Mouse (Mus musculus): ENCODE data around the gene Lhfpl3.

Gene Lhfpl3

GRCm38 (mm10) chr5:23140183-23140921 lies 394.5 kb downstream of the Lhfpl3 start:
- DNase-seq (ENCODE audit: low read depth, low spot score), result no peak

GRCm38 (mm10) chr5:23153210-23153609 lies 407.4 kb downstream of the Lhfpl3 start:
- DNase-seq (ENCODE audit: low read depth, low spot score), result no peak

GRCm38 (mm10) chr5:23154439-23154838 lies 408.6 kb downstream of the Lhfpl3 start:
- DNase-seq (ENCODE audit: low read depth, low spot score), result peak; percentile 29

- DNase-seq (ENCODE audit: low read depth, low spot score), result no peak
These were observed 420.1 kb downstream of the Lhfpl3 start for GRCm38 (mm10) chr5:23165947-23166350.

- no peak for DNase-seq (ENCODE audit: low read depth, low spot score)
These were observed 420.8 kb downstream of the Lhfpl3 start for GRCm38 (mm10) chr5:23166658-23167057.

GRCm38 (mm10) chr5:23189633-23190032 lies 443.8 kb downstream of the Lhfpl3 start:
- no peak for DNase-seq (ENCODE audit: low read depth, low spot score)

- DNase-seq (ENCODE audit: low read depth, low spot score), result no peak
These were observed 451.0 kb downstream of the Lhfpl3 start for GRCm38 (mm10) chr5:23196879-23197278.

GRCm38 (mm10) chr5:23213086-23213485 lies 467.2 kb downstream of the Lhfpl3 start:
- no peak for DNase-seq (ENCODE audit: low read depth, low spot score)

- DNase-seq (ENCODE audit: low read depth, low spot score), result peak; percentile 62
These were observed 468.8 kb downstream of the Lhfpl3 start for GRCm38 (mm10) chr5:23214646-23215045.

- DNase-seq (ENCODE audit: low read depth, low spot score), result no peak
These were observed 473.8 kb downstream of the Lhfpl3 start for GRCm38 (mm10) chr5:23219655-23220054.

- peak; percentile 71 for DNase-seq (ENCODE audit: low read depth, low spot score)
These were observed 479.1 kb downstream of the Lhfpl3 start for GRCm38 (mm10) chr5:23224759-23225536.

GRCm38 (mm10) chr5:23225621-23226020 lies 479.8 kb downstream of the Lhfpl3 start:
- DNase-seq (ENCODE audit: low read depth, low spot score), result no peak

- no peak for DNase-seq (ENCODE audit: low read depth, low spot score)
These were observed 480.9 kb downstream of the Lhfpl3 start for GRCm38 (mm10) chr5:23226753-23227152.

- peak; percentile 74 for DNase-seq (ENCODE audit: low read depth, low spot score)
These were observed 501.1 kb downstream of the Lhfpl3 start for GRCm38 (mm10) chr5:23246974-23247373.

GRCm38 (mm10) chr5:23247784-23248183 lies 501.9 kb downstream of the Lhfpl3 start:
- DNase-seq (ENCODE audit: low read depth, low spot score), result no peak

- no peak for DNase-seq (ENCODE audit: low read depth, low spot score)
These were observed 502.4 kb downstream of the Lhfpl3 start for GRCm38 (mm10) chr5:23248303-23248702.

GRCm38 (mm10) chr5:23249896-23250875 lies 504.3 kb downstream of the Lhfpl3 start:
- no peak for DNase-seq (ENCODE audit: low read depth, low spot score)

- DNase-seq (ENCODE audit: low read depth, low spot score), result peak; percentile 74
These were observed 505.8 kb downstream of the Lhfpl3 start for GRCm38 (mm10) chr5:23251462-23252224.

GRCm38 (mm10) chr5:23255816-23256418 lies 510.1 kb downstream of the Lhfpl3 start:
- no peak for DNase-seq (ENCODE audit: low read depth, low spot score)

GRCm38 (mm10) chr5:23273309-23273708 lies 527.5 kb downstream of the Lhfpl3 start:
- no peak for DNase-seq (ENCODE audit: low read depth, low spot score)
